Mouse (Mus musculus) intestine, postnatal 0 days (tissue): ENCODE measurements at regions not wholly inside any gene's neighbourhood (a gene's known extent, or its start where the extent isn't known, plus 50 kb on each side); places are given as distances from the start of the nearest gene placed in this dataset.

Source experiments
- ATAC-seq: fragments of 200-750 bp; cut with Nextera tagmentation; 2 replicates; pipeline ENCODE4 v1.8.0; 2017; ENCODE audit warnings: mild to moderate bottlenecking, moderate TSS enrichment, moderate library complexity
- H3K27ac ChIP-seq: fragments of 300-500 bp; sonication (generic); 2 replicates; pipeline ENCODE4 v1.5.1; 2014; ENCODE audit warnings: mild to moderate bottlenecking, low read depth, low read length, moderate library complexity
- H3K27me3 ChIP-seq: fragments of 300-500 bp; sonication (generic); replicated peaks from 2 replicates; pipeline ENCODE4 v1.6.1; 2014; ENCODE audit warnings: low read length, mixed read lengths; ENCODE audit not compliant: control insufficient read depth, insufficient read depth
- H3K36me3 ChIP-seq: fragments of 300-500 bp; sonication (generic); 2 replicates; pipeline ENCODE4 v1.6.1; 2014; ENCODE audit warnings: mild to moderate bottlenecking, moderate library complexity; ENCODE audit not compliant: control insufficient read depth, insufficient read depth
- H3K4me1 ChIP-seq: fragments of 300-500 bp; sonication (generic); replicated peaks from 2 replicates; pipeline ENCODE4 v1.6.1; 2014; ENCODE audit warnings: antibody characterized with exemption, low read length, mixed read lengths; ENCODE audit not compliant: control insufficient read depth, insufficient read depth
- H3K4me2 ChIP-seq: fragments of 300-500 bp; sonication (generic); replicated peaks from 2 replicates; pipeline ENCODE4 v1.6.1; 2014; ENCODE audit warnings: low read depth, mild to moderate bottlenecking, moderate library complexity
- H3K4me3 ChIP-seq: fragments of 300-500 bp; sonication (generic); 2 replicates; pipeline ENCODE4 v1.5.1; 2014; ENCODE audit warnings: low read depth, low read length
- H3K9ac ChIP-seq: fragments of 300-500 bp; sonication (generic); 2 replicates; pipeline ENCODE4 v1.6.1; 2014; ENCODE audit warnings: mild to moderate bottlenecking, low read depth, low read length
- H3K9me3 ChIP-seq: fragments of 300-500 bp; sonication (generic); 2 replicates; pipeline ENCODE4 v1.6.1; 2016; ENCODE audit warnings: mixed run types; ENCODE audit not compliant: control insufficient read depth
- CTCF ChIP-seq: sonication (generic); IDR thresholded peaks from 2 replicates; pipeline ENCODE4 v1.5.1; 2016; ENCODE audit warnings: low read depth, mild to moderate bottlenecking, control low read depth, antibody characterized with exemption, moderate library complexity
- WGBS: fragments of 180-500 bp; shearing (Covaris S2); extraction: QIAGEN DNeasy Blood & Tissue Kit; methylation state at CpG from one replicate; pipeline ENCODE4 v1.1.7; 2014; 5-methylcytosine and 5-hydroxymethylcytosine counted together

GRCm38 (mm10) chr2:138027411-138027810, 229.0 kb upstream of the Btbd3 start:
- no peaks in the 10 kb centered on the region for H3K36me3 ChIP-seq
- H3K4me3 ChIP-seq: no peak overlapping the region
- 87% methylated on average over 1 of the region's 1 CpGs for WGBS
- H3K9ac ChIP-seq: no peak overlapping the region
- no peaks in the 10 kb centered on the region for H3K27me3 ChIP-seq
- H3K4me2 ChIP-seq: no peak overlapping the region
- H3K9me3 ChIP-seq: no peaks in the 10 kb centered on the region
- TF ChIP-seq CTCF: no peak
- no peaks in the 10 kb centered on the region for H3K4me1 ChIP-seq
- no peak for ATAC-seq
- H3K27ac ChIP-seq: no peak overlapping the region

GRCm38 (mm10) chr2:138023558-138023957, 232.8 kb upstream of the Btbd3 start:
- H3K4me2 ChIP-seq: no peak overlapping the region
- 83% methylated on average over 2 of the region's 2 CpGs for WGBS
- H3K27me3 ChIP-seq: no peaks in the 10 kb centered on the region
- no peaks in the 10 kb centered on the region for H3K36me3 ChIP-seq
- no peak for ATAC-seq
- no peak for TF ChIP-seq CTCF
- no peaks in the 10 kb centered on the region for H3K4me1 ChIP-seq
- no peak overlapping the region for H3K4me3 ChIP-seq
- H3K9ac ChIP-seq: no peak overlapping the region
- no peak overlapping the region for H3K27ac ChIP-seq
- H3K9me3 ChIP-seq: no peaks in the 10 kb centered on the region

- WGBS: 70% methylated on average over 3 of the region's 3 CpGs
- Histone ChIP-seq H3K4me2 (no peak overlapping the region), H3K9me3 (no peaks in the 10 kb centered on the region), H3K27me3 (no peaks in the 10 kb centered on the region), H3K4me3 (no peak overlapping the region), H3K9ac (no peak overlapping the region), H3K27ac (no peak overlapping the region), H3K36me3 (no peaks in the 10 kb centered on the region), H3K4me1 (no peaks in the 10 kb centered on the region)
- no peak for ATAC-seq
- no peak for TF ChIP-seq CTCF
These were observed 274.6 kb upstream of the Btbd3 start for GRCm38 (mm10) chr2:137981766-137982165.

DNA sequence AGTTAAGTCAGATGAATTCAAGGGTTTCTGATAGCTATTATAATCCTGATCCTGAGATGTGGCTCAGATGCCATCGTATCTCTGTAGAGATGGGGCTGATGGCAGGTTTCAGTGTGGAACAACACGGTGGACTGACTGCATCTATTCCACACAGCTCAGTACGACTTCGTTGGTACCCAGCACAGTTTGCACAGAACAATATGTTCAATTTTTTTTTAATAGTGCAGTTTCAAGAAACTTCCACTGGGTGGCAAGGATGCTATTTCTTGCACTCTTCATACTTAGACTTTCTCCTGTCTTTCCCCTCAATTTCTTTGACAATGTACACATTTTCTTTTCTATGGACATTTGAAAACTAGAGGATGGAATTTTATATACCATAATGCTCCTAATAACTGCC, 278.6 kb upstream of the Btbd3 start:
- no peak overlapping the region for H3K4me3 ChIP-seq
- H3K36me3 ChIP-seq: no peaks in the 10 kb centered on the region
- peak; percentile 67 for TF ChIP-seq CTCF
- WGBS: 36% methylated on average over 4 of the region's 4 CpGs
- H3K27ac ChIP-seq: no peak overlapping the region
- H3K27me3 ChIP-seq: no peaks in the 10 kb centered on the region
- H3K4me2 ChIP-seq: no peak overlapping the region
- no peak overlapping the region for H3K9ac ChIP-seq
- no peaks in the 10 kb centered on the region for H3K4me1 ChIP-seq
- H3K9me3 ChIP-seq: no peaks in the 10 kb centered on the region
- ATAC-seq: no peak

DNA sequence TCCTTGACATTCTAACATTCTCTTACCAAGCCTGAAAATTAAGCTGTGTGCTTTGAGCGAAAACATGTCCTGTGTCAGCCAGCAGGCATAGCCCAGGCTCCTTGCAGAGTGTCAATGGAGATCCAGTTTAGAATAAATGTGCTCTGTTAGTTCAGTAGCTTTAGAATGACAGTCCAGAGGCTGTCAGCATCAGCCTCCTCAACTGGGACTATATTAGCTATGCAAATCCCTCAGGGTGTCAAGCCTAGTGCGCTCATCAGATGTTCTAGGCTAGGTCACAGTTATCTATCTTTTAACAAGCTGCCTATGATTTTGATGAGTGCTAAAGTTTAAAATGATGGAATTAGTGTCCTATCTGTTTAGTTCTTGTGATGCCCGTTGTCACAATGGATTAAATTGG, 281.7 kb upstream of the Btbd3 start:
- H3K4me2 ChIP-seq: no peak overlapping the region
- H3K9me3 ChIP-seq: no peaks in the 10 kb centered on the region
- no peaks in the 10 kb centered on the region for H3K36me3 ChIP-seq
- no peak overlapping the region for H3K9ac ChIP-seq
- ATAC-seq: no peak
- H3K4me3 ChIP-seq: no peak overlapping the region
- WGBS: 72% methylated on average over 3 of the region's 3 CpGs
- no peaks in the 10 kb centered on the region for H3K27me3 ChIP-seq
- H3K4me1 ChIP-seq: no peaks in the 10 kb centered on the region
- TF ChIP-seq CTCF: no peak
- H3K27ac ChIP-seq: no peak overlapping the region

DNA sequence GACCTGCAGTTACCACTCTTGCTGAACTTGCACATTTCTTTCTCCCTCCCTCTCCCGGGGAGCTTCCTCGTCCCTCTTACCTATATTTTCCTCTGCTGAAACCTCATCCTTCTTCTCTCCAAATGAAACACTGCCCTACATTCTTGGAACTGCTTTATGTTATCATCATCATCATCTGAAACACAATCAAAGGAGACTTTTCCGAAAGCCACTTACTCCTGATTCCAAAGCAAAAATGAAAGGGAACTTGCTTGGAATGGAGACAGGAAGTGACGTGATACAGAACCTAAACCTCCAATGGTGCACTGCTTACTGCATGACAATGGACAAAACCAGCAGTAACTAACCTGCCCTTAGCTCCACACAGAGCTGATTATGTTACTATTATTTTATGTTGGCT, 287.2 kb upstream of the Btbd3 start:
- no peak overlapping the region for H3K4me2 ChIP-seq
- no peaks in the 10 kb centered on the region for H3K36me3 ChIP-seq
- no peaks in the 10 kb centered on the region for H3K9me3 ChIP-seq
- H3K27ac ChIP-seq: no peak overlapping the region
- 74% methylated on average over 4 of the region's 4 CpGs for WGBS
- H3K4me3 ChIP-seq: no peak overlapping the region
- H3K4me1 ChIP-seq: no peaks in the 10 kb centered on the region
- no peak for TF ChIP-seq CTCF
- H3K9ac ChIP-seq: no peak overlapping the region
- no peak for ATAC-seq
- H3K27me3 ChIP-seq: no peaks in the 10 kb centered on the region

- 71% methylated on average over 10 of the region's 10 CpGs for WGBS
- H3K9ac ChIP-seq: no peak overlapping the region
- no peak overlapping the region for H3K27ac ChIP-seq
- no peak overlapping the region for H3K4me3 ChIP-seq
- H3K4me1 ChIP-seq: no peaks in the 10 kb centered on the region
- no peak for TF ChIP-seq CTCF
- no peak overlapping the region for H3K4me2 ChIP-seq
- H3K27me3 ChIP-seq: no peaks in the 10 kb centered on the region
- no peaks in the 10 kb centered on the region for H3K36me3 ChIP-seq
- no peaks in the 10 kb centered on the region for H3K9me3 ChIP-seq
- ATAC-seq: no peak
These were observed 289.8 kb upstream of the Btbd3 start for GRCm38 (mm10) chr2:137966460-137967076.
